Mouse (Mus musculus) CH12.LX (cell line): ENCODE results near the gene Nup188.

Source experiments
- CHD2 ChIP-seq: IDR thresholded peaks from 2 replicates; pipeline ENCODE4 v1.6.1; 2011; ENCODE audit warnings: low read length, improper control_type of control experiment
- CTCF ChIP-seq, 2 experiments: IDR thresholded peaks in 1 of 2; conservative IDR thresholded peaks in 1 of 2; 2 replicates each; pipeline ENCODE4 v1.5.1; 2011 to 2012; ENCODE audit warnings: low read depth in 2 of 2, low read length in 2 of 2, improper control_type of control experiment in 1 of 2, inconsistent platforms in 1 of 2, mild to moderate bottlenecking in 1 of 2, moderate library complexity in 1 of 2
- E2F4 ChIP-seq: IDR thresholded peaks from 2 replicates; pipeline ENCODE4 v1.6.1; 2011; ENCODE audit warnings: low read depth, low read length, improper control_type of control experiment; ENCODE audit not compliant: insufficient replicate concordance
- ETS1 ChIP-seq: conservative IDR thresholded peaks from 2 replicates; pipeline ENCODE4 v1.6.1; 2012; ENCODE audit warnings: low read depth, mild to moderate bottlenecking, inconsistent platforms, low read length, improper control_type of control experiment, moderate library complexity
- HCFC1 ChIP-seq: IDR thresholded peaks from 2 replicates; pipeline ENCODE4 v1.6.1; 2012; ENCODE audit warnings: low read depth, mild to moderate bottlenecking, inconsistent platforms, low read length, improper control_type of control experiment
- JUN ChIP-seq: IDR thresholded peaks from 2 replicates; pipeline ENCODE4 v1.6.1; 2011; ENCODE audit warnings: low read depth, mild to moderate bottlenecking, low read length, improper control_type of control experiment, moderate library complexity; ENCODE audit not compliant: insufficient read depth
- KAT2A ChIP-seq: IDR thresholded peaks from 2 replicates; pipeline ENCODE4 v1.6.1; 2012; ENCODE audit warnings: low read length, improper control_type of control experiment, inconsistent platforms; ENCODE audit not compliant: insufficient replicate concordance
- MYC ChIP-seq: IDR thresholded peaks from 2 replicates; pipeline ENCODE4 v1.6.1; 2011; ENCODE audit warnings: low read depth, mild to moderate bottlenecking, improper control_type of control experiment, low read length
- SMC3 ChIP-seq: IDR thresholded peaks from 2 replicates; pipeline ENCODE4 v1.6.1; 2011; ENCODE audit warnings: low read depth, low read length, improper control_type of control experiment
- TBP ChIP-seq: conservative IDR thresholded peaks from 2 replicates; pipeline ENCODE4 v1.6.1; 2011; ENCODE audit warnings: low read depth, low read length, improper control_type of control experiment
- USF1 ChIP-seq: IDR thresholded peaks from 2 replicates; pipeline ENCODE4 v1.6.1; 2014; ENCODE audit warnings: low read depth, mild to moderate bottlenecking, inconsistent platforms, low read length, improper control_type of control experiment

GRCm38 (mm10) chr2:30360626-30361025 is 74.4 kb downstream of the Nup188 start:
- TF ChIP-seq CTCF (conservative IDR thresholded peaks at IDR 0.05 in 1 of 2, IDR thresholded peaks at IDR 0.05 in 1 of 2; ENCODE audit: low read depth in 2 of 2, low read length in 2 of 2) (no peak), ETS1 (no peak), USF1 (no peak), HCFC1 (no peak), SMC3 (no peak), TBP (no peak), KAT2A (no peak), CHD2 (no peak), E2F4 (no peak), JUN (no peak), MYC (no peak)
